Comparison of ENCODE assay signal across 27 mouse cellular contexts in genomic region chr12:34191246-34191645, GRCm38 (mm10).
DNase-seq lines count a peak whose midpoint lies in the region; ATAC-seq lines count a peak whose summit lies in the region.
"Had no signal": no experiment of that assay in that cellular context is flagged by ENCODE, and none has a peak within 500 bp of the region (broad histone marks: within the 10 kb centered on the region; RNA-seq: fewer than 3 reads in every experiment).

No protein-coding gene starts in this region.

- H3K9ac ChIP-seq in midbrain, embryonic 13.5 days (replicated peaks), result no peak overlapping the region
- H3K9ac ChIP-seq: embryonic facial prominence, embryonic 13.5 days; embryonic facial prominence, embryonic 15.5 days; forebrain, embryonic 12.5 days had no signal

- no peaks in the 10 kb centered on the region for H3K27me3 ChIP-seq in midbrain, embryonic 13.5 days
- H3K27me3 ChIP-seq: CH12.LX; embryonic facial prominence, embryonic 13.5 days; embryonic facial prominence, embryonic 15.5 days; forebrain, embryonic 12.5 days; Patski had no signal

- H3K27ac ChIP-seq in midbrain, embryonic 13.5 days, result no peak overlapping the region
- H3K27ac ChIP-seq: embryonic facial prominence, embryonic 13.5 days; embryonic facial prominence, embryonic 15.5 days; forebrain, embryonic 10.5 days; forebrain, embryonic 12.5 days had no signal

- no peaks in the 10 kb centered on the region for H3K4me1 ChIP-seq in midbrain, embryonic 13.5 days (replicated peaks)
- H3K4me1 ChIP-seq: embryonic facial prominence, embryonic 13.5 days; embryonic facial prominence, embryonic 15.5 days; forebrain, embryonic 10.5 days; forebrain, embryonic 12.5 days had no signal

- H3K36me3 ChIP-seq in midbrain, embryonic 13.5 days, result no peaks in the 10 kb centered on the region
- H3K36me3 ChIP-seq: embryonic facial prominence, embryonic 13.5 days; embryonic facial prominence, embryonic 15.5 days; forebrain, embryonic 10.5 days; forebrain, embryonic 12.5 days; G1E had no signal

- WGBS in midbrain, embryonic 13.5 days, result 79% methylated on average over 1 of the region's 1 CpGs

- H3K4me2 ChIP-seq in midbrain, embryonic 13.5 days (replicated peaks), result no peak overlapping the region
- H3K4me2 ChIP-seq: embryonic facial prominence, embryonic 13.5 days; embryonic facial prominence, embryonic 15.5 days; forebrain, embryonic 12.5 days had no signal

- H3K4me3 ChIP-seq in midbrain, embryonic 13.5 days (replicated peaks), result no peak overlapping the region
- H3K4me3 ChIP-seq: embryonic facial prominence, embryonic 13.5 days; embryonic facial prominence, embryonic 15.5 days; erythroblast, embryonic 14.5 days; forebrain, embryonic 10.5 days; forebrain, embryonic 12.5 days had no signal

- no peaks in the 10 kb centered on the region for H3K9me3 ChIP-seq in midbrain, embryonic 13.5 days
- H3K9me3 ChIP-seq: embryonic facial prominence, embryonic 13.5 days; embryonic facial prominence, embryonic 15.5 days; forebrain, embryonic 10.5 days; forebrain, embryonic 12.5 days had no signal

- peak; percentile 22; the same call in 1 of the 2 replicates for ATAC-seq in common myeloid progenitor, adult 5-6 weeks (replicated peaks; ENCODE audit: low read depth, poor library complexity, severe bottlenecking)
- peak; percentile 43 for ATAC-seq in megakaryocyte, adult 5-6 weeks (ENCODE audit: poor library complexity, severe bottlenecking)
- no peak for ATAC-seq in midbrain, embryonic 13.5 days
- ATAC-seq: activated CD4-positive, CD25-positive, alpha-beta regulatory T cell, adult 4 months; CD4-positive, CD25-positive, alpha-beta regulatory T cell, adult 4 months; forebrain, embryonic 14.5 days; forebrain, embryonic 16.5 days; Patski had no signal

- no peak for DNase-seq in kidney, postnatal 10 days
- no peak for DNase-seq in frontal cortex, adult 2 months (ENCODE audit: extremely low spot score in 1 of 2, low spot score in 1 of 2)
- DNase-seq: adrenal gland, adult 8-10 months; adrenal gland, postnatal 14 days; adrenal gland, postnatal 36 days; B cell, adult 2 months; cerebellum, adult 11-12 months; cerebellum, adult 2 months; cerebellum, adult 9-10 months; cerebellum, postnatal 10 days; cerebellum, postnatal 25 days; embryo, embryonic 11 days had no signal
